Mouse (Mus musculus) thymus, adult 2 months (tissue): ENCODE measurements around the gene Dhx16.

Experiments used
- CTCF ChIP-seq: fragments of 200-500 bp; IDR thresholded peaks from 2 replicates; pipeline ENCODE4 v1.5.1; 2012; ENCODE audit warnings: mild to moderate bottlenecking, control low read depth, low read length, moderate library complexity, borderline replicate concordance; ENCODE audit not compliant: control insufficient read depth, poor library complexity, insufficient read depth; ENCODE audit errors: extremely low read depth
- POLR2A ChIP-seq: fragments of 200-500 bp; IDR thresholded peaks from 2 replicates; pipeline ENCODE4 v1.6.1; 2012; ENCODE audit warnings: mild to moderate bottlenecking, low read length, control low read depth, moderate library complexity; ENCODE audit not compliant: control insufficient read depth, poor library complexity, insufficient read depth; ENCODE audit errors: extremely low read depth

- TF ChIP-seq CTCF, result no peak
- TF ChIP-seq POLR2A, result 0 out of 2 replicates have a peak, but pooled peaks have one; percentile 38
Observed at GRCm38 (mm10) chr17:35869346-35870067, 10.1 kb upstream of the Dhx16 start.
